Mouse (Mus musculus) intestine, postnatal 0 days (tissue): Measurements from ENCODE around the gene Gng8. TPM values are rescaled to one million over a fixed set of nuclear protein-coding genes. Genes with fewer than 3 reads are reported as not detected.
A peak's percentile ranks its signal among the peaks of the same experiment; 100 is the strongest.

Source experiments
- ATAC-seq: fragments of 200-750 bp; cut with Nextera tagmentation; 2 replicates; pipeline ENCODE4 v1.8.0; 2017; ENCODE audit warnings: mild to moderate bottlenecking, moderate TSS enrichment, moderate library complexity
- H3K27ac ChIP-seq: fragments of 300-500 bp; sonication (generic); 2 replicates; pipeline ENCODE4 v1.5.1; 2014; ENCODE audit warnings: mild to moderate bottlenecking, low read depth, low read length, moderate library complexity
- H3K27me3 ChIP-seq: fragments of 300-500 bp; sonication (generic); replicated peaks from 2 replicates; pipeline ENCODE4 v1.6.1; 2014; ENCODE audit warnings: low read length, mixed read lengths; ENCODE audit not compliant: control insufficient read depth, insufficient read depth
- H3K36me3 ChIP-seq: fragments of 300-500 bp; sonication (generic); 2 replicates; pipeline ENCODE4 v1.6.1; 2014; ENCODE audit warnings: mild to moderate bottlenecking, moderate library complexity; ENCODE audit not compliant: control insufficient read depth, insufficient read depth
- H3K4me1 ChIP-seq: fragments of 300-500 bp; sonication (generic); replicated peaks from 2 replicates; pipeline ENCODE4 v1.6.1; 2014; ENCODE audit warnings: antibody characterized with exemption, low read length, mixed read lengths; ENCODE audit not compliant: control insufficient read depth, insufficient read depth
- H3K4me2 ChIP-seq: fragments of 300-500 bp; sonication (generic); replicated peaks from 2 replicates; pipeline ENCODE4 v1.6.1; 2014; ENCODE audit warnings: low read depth, mild to moderate bottlenecking, moderate library complexity
- H3K4me3 ChIP-seq: fragments of 300-500 bp; sonication (generic); 2 replicates; pipeline ENCODE4 v1.5.1; 2014; ENCODE audit warnings: low read depth, low read length
- H3K9ac ChIP-seq: fragments of 300-500 bp; sonication (generic); 2 replicates; pipeline ENCODE4 v1.6.1; 2014; ENCODE audit warnings: mild to moderate bottlenecking, low read depth, low read length
- H3K9me3 ChIP-seq: fragments of 300-500 bp; sonication (generic); 2 replicates; pipeline ENCODE4 v1.6.1; 2016; ENCODE audit warnings: mixed run types; ENCODE audit not compliant: control insufficient read depth
- CTCF ChIP-seq: sonication (generic); IDR thresholded peaks from 2 replicates; pipeline ENCODE4 v1.5.1; 2016; ENCODE audit warnings: low read depth, mild to moderate bottlenecking, control low read depth, antibody characterized with exemption, moderate library complexity
- WGBS: fragments of 180-500 bp; shearing (Covaris S2); extraction: QIAGEN DNeasy Blood & Tissue Kit; methylation state at CpG from one replicate; pipeline ENCODE4 v1.1.7; 2014; 5-methylcytosine and 5-hydroxymethylcytosine counted together
- polyA plus RNA-seq: library from polyadenylated mRNA; unstranded; fragments of >200 nt; fragmentation: Nextera tagmentation; extraction: Ambion mirVana; gene quantifications from 2 replicates; pipeline ENCODE4 v1.2.1, GENCODE M21; 2015

Gene Gng8
- polyA plus RNA-seq, 1 experiment from 2014 or later, result 4.7 TPM

DNA sequence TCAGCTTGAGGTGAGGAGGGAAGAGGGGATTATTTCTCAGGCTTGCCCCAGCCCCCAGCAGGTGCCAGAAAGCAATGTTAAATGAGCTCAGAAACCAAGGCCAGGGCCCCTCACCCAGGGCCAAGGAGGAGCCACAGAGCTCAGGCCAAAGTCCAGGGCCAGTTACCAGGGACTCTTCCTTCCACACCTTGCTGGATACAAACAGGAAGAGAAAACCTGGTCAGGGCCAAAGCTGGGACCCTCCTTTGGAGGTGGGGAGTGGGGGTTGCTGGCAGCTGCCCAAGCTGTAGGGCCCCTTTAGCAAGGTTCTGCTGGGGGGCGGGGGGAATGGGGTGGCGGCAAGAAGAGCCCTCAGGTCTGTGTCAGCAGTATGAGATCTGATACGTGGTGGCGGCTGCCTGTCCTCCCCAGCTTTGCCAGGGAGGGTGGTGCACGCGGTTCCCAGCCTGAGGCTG is 30.3 kb downstream of the Gng8 start:
- peaks cover 22% of the 10 kb centered on the region for H3K36me3 ChIP-seq
- no peak for TF ChIP-seq CTCF
- H3K4me2 ChIP-seq, result peak overlapping the region; percentile 84
- H3K9me3 ChIP-seq, result no peaks in the 10 kb centered on the region
- H3K4me1 ChIP-seq, result peaks cover 9% of the 10 kb centered on the region; the same call in 1 of the 2 replicates
- peak overlapping the region; percentile 91 for H3K4me3 ChIP-seq
- 0 out of 2 replicates have a peak, but pooled peaks have one; percentile 18 for ATAC-seq
- no peaks in the 10 kb centered on the region for H3K27me3 ChIP-seq
- peak overlapping the region; percentile 94 for H3K27ac ChIP-seq
- WGBS, result 19% methylated on average over 6 of the region's 6 CpGs
- peak overlapping the region; percentile 80 for H3K9ac ChIP-seq

DNA sequence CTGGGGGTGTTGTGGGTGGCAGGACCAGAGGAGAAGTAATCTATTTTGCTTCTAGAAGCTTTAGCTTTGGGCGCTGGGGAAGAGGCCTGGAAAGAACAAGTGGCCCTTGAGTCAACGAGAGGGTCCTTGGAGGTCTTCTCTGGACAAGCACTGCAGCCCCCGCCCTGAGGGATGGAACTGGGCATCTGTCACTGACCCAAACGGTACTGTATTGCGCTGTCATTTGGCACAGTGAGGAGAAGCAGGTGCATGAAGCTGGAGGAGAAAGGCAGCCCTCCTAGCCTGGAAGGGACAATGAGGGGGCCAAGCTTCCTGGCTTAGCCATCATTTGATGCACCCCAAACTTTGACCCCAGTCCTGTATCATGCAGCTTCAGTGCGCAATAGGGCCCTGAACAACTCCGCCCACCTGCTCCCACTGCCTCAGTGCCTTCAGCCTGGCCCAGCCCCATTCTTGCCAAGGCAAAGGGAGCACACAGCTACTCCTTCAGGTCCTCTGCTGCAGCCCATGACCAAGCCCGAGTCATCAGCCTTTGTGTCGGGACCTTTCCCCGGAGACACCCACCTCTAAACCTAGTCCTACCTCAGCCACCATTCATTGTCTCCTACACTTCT is 30.9 kb downstream of the Gng8 start:
- H3K4me3 ChIP-seq, result peak overlapping the region; percentile 91
- ATAC-seq, result peak; percentile 5; the same call in 1 of the 2 replicates

DNA sequence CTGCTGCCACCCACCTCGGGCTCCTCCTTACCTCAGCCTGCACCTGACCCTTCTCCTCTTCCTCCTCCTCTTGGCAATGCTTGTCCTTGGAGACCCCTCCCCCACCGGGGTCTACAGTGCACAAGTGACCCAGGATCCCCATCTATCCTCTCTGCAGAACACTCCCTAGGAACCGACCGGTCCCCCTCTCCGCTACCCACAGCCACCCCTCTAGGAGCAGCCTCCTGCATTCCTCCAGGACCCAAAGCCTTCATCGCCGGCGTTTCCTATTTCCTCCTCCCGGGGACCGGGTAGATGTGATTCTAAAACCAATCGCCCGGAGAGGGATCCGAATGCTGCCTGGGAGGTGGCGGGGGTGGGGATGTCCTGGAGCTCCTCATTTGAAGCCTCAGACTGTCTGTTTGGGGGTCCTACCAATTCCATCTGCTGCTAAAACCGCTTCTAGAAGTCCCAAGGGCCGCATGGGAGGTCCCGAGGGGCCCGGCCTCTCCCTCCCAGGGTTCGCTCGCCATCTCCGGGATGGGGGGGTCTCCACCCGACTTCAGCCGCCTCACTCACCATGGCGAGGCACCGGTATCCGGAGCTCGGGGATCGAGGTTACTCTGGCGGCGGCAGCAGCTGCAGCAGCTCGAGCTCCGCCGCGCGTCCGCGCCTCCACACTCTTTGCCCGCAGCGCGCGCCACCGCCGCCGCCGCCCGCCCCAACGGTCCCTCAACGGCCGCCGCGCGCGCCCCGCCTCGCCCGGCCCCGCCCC is 31.9 kb downstream of the Gng8 start:
- Histone ChIP-seq H3K27me3 (no peaks in the 10 kb centered on the region), H3K4me2 (peak overlapping the region; percentile 84), H3K9me3 (no peaks in the 10 kb centered on the region), H3K4me1 (peaks cover 9% of the 10 kb centered on the region; the same call in 1 of the 2 replicates), H3K9ac (peak overlapping the region; percentile 80), H3K36me3 (peaks cover 6% of the 10 kb centered on the region; the same call in 1 of the 2 replicates), H3K27ac (peak overlapping the region; percentile 94), H3K4me3 (peak overlapping the region; percentile 91)
- ATAC-seq, result no peak
- no peak for TF ChIP-seq CTCF
- WGBS, result under 1% methylated on average over 54 of the region's 57 CpGs

More for the DNA sequence above, 30.9 kb downstream of the Gng8 start:
- H3K9ac ChIP-seq, result peak overlapping the region; percentile 80
- H3K9me3 ChIP-seq, result no peaks in the 10 kb centered on the region
- TF ChIP-seq CTCF, result no peak
- H3K4me1 ChIP-seq, result peaks cover 9% of the 10 kb centered on the region; the same call in 1 of the 2 replicates
- peak overlapping the region; percentile 94 for H3K27ac ChIP-seq
- H3K27me3 ChIP-seq, result no peaks in the 10 kb centered on the region
- WGBS, result 28% methylated on average over 10 of the region's 10 CpGs
- peak overlapping the region; percentile 84 for H3K4me2 ChIP-seq
- H3K36me3 ChIP-seq, result peaks cover 16% of the 10 kb centered on the region

DNA sequence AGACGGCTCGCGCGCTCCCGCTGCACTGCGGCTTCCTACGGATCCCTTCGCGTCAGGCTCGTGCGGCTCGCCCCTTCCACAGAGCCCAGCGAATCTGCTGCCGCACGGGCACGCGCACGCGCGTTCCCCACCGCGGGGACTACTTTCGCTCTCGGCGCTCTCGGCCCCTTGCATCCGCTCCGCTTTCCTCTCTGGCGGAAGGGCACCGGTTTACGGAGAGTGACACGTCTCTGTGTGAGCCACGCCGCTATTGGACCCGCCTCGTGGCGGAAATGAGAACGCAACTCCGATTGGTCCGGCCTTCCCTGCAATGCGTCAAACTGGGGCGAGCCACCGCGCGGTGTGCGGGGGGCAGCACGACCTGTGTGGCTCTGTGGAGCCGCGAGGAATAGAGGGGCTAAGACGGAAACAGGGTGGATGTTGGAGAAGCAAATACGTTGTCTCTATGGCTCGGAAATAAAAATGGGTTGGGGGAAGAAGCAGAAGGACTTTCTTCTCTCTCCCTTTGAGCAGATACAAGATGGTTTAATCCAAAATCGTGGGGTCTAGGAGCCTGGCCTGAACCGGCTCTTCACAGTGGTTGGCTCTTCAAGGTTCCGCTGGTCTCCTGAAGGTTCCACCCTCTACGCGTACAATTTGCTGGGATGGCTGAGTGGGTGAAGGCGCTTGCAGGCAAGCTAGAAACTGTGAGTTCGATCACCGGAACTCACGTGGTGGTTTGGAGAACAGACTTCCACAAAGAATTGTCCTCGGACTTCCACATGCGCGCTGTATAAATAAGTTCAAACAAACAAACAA is 32.6 kb downstream of the Gng8 start, which contains the start of gene Calm3:
Calm3 (minus strand) TSS at position 78 of the 798 bp plus-strand sequence.
- Histone ChIP-seq H3K4me3 (peak within 1 kb of the TSS; percentile 91), H3K36me3 (no peaks in the 10 kb centered on the region; the same call in 1 of the 2 replicates), H3K27ac (peak within 1 kb of the TSS; percentile 94), H3K9me3 (no peaks in the 10 kb centered on the region), H3K27me3 (no peaks in the 10 kb centered on the region), H3K9ac (peak within 1 kb of the TSS; percentile 80), H3K4me1 (peaks cover 9% of the 10 kb centered on the region; the same call in 1 of the 2 replicates), H3K4me2 (peak within 1 kb of the TSS; percentile 84)
- WGBS, result 2% methylated on average over 63 of the region's 64 CpGs
- TF ChIP-seq CTCF, result peak; percentile 45
- peak; percentile 93 for ATAC-seq

DNA sequence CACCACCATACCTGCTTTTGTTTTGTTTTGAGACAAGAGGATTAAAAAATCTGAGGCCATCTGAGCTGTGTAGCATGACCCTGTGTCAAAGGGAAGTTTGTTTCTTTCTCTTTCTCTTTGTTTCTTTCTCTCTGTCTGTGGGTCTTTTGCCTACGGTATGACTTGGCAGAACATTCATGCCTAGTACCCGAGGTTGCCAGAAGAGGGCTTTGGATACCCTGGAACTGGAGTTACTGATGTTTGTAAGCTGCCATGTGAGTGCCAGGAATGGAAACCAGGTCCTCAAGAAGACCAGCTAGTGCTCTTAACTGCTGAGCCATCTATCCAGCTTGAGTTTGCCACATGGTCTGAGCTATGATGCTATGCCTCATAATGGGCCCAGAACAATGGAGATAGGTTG is 36.8 kb downstream of the Gng8 start:
- no peaks in the 10 kb centered on the region for H3K36me3 ChIP-seq
- H3K4me3 ChIP-seq, result no peak overlapping the region
- WGBS, result 42% methylated on average over 2 of the region's 2 CpGs
- H3K4me2 ChIP-seq, result no peak overlapping the region
- H3K9me3 ChIP-seq, result no peaks in the 10 kb centered on the region
- no peak overlapping the region for H3K9ac ChIP-seq
- no peak overlapping the region for H3K27ac ChIP-seq
- H3K4me1 ChIP-seq, result no peaks in the 10 kb centered on the region
- no peaks in the 10 kb centered on the region for H3K27me3 ChIP-seq
- no peak for ATAC-seq
- peak; percentile 19; the same call in 1 of the 2 replicates for TF ChIP-seq CTCF

DNA sequence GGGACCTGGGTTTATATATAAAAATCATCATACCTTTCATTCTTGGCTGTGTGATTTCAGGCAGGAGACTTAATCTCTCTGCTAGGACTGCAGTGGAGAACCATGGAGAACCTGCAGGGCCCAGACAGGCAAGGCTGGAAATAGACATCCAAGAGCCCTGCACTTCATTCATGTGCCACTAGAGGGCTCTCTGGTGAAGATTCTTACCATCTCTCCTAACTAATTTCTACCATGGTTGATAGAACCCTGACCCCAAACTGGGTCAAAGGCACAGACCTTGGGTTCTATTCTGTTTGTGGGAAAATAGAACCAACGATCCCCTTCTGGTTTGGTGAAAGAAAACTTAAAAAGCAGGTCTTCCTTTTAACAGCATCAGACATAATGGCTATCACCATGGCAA is 39.3 kb downstream of the Gng8 start:
- H3K4me2 ChIP-seq, result no peak overlapping the region
- no peak overlapping the region for H3K9ac ChIP-seq
- H3K27ac ChIP-seq, result no peak overlapping the region
- ATAC-seq, result no peak; the same call in 1 of the 2 replicates
- no peaks in the 10 kb centered on the region for H3K4me1 ChIP-seq
- H3K4me3 ChIP-seq, result no peak overlapping the region
- no peaks in the 10 kb centered on the region for H3K36me3 ChIP-seq
- WGBS, result 2% methylated on average over 1 of the region's 1 CpGs
- TF ChIP-seq CTCF, result peak; percentile 82
- no peaks in the 10 kb centered on the region for H3K27me3 ChIP-seq
- H3K9me3 ChIP-seq, result no peaks in the 10 kb centered on the region
